Mouse (Mus musculus) heart, adult 2 months (tissue): Measurements from ENCODE around the gene Osbp2.

ENCODE experiments used
- CTCF ChIP-seq: fragments of 200-600 bp; IDR thresholded peaks from 2 replicates; pipeline ENCODE4 v1.8.1; 2022; ENCODE audit warnings: antibody characterized with exemption, mild to moderate bottlenecking, moderate library complexity
- EP300 ChIP-seq: fragments of 200-500 bp; IDR thresholded peaks from 2 replicates; pipeline ENCODE4 v1.6.1; 2011; ENCODE audit warnings: low read depth, low read length, control low read depth; ENCODE audit not compliant: insufficient read depth

DNA sequence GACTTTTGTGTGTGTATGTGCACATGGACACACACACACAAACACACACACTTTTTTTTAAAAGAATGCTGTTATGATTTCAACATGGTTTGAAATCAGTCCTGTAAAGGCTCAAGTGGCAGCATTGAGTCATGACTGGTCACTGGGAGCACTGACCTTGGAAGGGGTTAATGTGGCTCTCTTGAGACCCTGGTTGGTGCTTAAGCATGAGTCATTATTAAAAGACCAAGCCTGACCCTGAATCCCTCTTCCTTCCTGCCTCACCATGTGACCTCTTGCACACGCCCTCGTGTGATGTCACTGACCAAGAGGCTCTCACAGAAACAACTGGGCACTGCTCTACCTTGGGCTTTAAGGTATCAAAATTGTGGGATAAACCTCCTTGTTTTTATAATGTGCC, 124.9 kb downstream of the Osbp2 start:
- TF ChIP-seq CTCF (no peak), EP300 (no peak)
